Mouse (Mus musculus) forebrain, embryonic 14.5 days (tissue): ENCODE measurements around the gene Sugp1. TPM values are rescaled to one million over a fixed set of nuclear protein-coding genes. Genes with fewer than 3 reads are reported as not detected.

ENCODE experiments used
- ATAC-seq: fragments of 200-750 bp; cut with Nextera tagmentation; 2 replicates; pipeline ENCODE4 v1.8.0; 2017; ENCODE audit warnings: mild to moderate bottlenecking, moderate library complexity
- DNase-seq: peaks from one replicate; pipeline ENCODE4 v3.0.0-alpha.2; 2015; ENCODE audit warnings: low spot score
- H3K27ac ChIP-seq: fragments of 300-500 bp; sonication (generic); 2 replicates; pipeline ENCODE4 v1.5.1; 2014; ENCODE audit warnings: low read depth, mild to moderate bottlenecking, control low read depth, low read length, moderate library complexity
- H3K27me3 ChIP-seq: fragments of 300-500 bp; sonication (generic); replicated peaks from 2 replicates; pipeline ENCODE4 v1.6.1; 2014; ENCODE audit warnings: low read length, control low read depth, mixed read lengths; ENCODE audit not compliant: control insufficient read depth, insufficient read depth
- H3K36me3 ChIP-seq: fragments of 300-500 bp; sonication (generic); 2 replicates; pipeline ENCODE4 v1.6.1; 2014; ENCODE audit warnings: low read length, control low read depth; ENCODE audit not compliant: control insufficient read depth, insufficient read depth
- H3K4me1 ChIP-seq: fragments of 300-500 bp; sonication (generic); 2 replicates; pipeline ENCODE4 v1.6.1; 2014; ENCODE audit warnings: antibody characterized with exemption, low read length, control low read depth; ENCODE audit not compliant: control insufficient read depth, insufficient read depth
- H3K4me2 ChIP-seq: fragments of 300-500 bp; sonication (generic); 2 replicates; pipeline ENCODE4 v1.6.1; 2014; ENCODE audit warnings: mild to moderate bottlenecking, control low read depth, low read length
- H3K4me3 ChIP-seq: fragments of 300-500 bp; sonication (generic); 2 replicates; pipeline ENCODE4 v1.5.1; 2014; ENCODE audit warnings: low read depth, low read length, control low read depth
- H3K9ac ChIP-seq: fragments of 300-500 bp; sonication (generic); 2 replicates; pipeline ENCODE4 v1.6.1; 2014; ENCODE audit warnings: mild to moderate bottlenecking, low read length, control low read depth, moderate library complexity
- H3K9me3 ChIP-seq: fragments of 300-500 bp; sonication (generic); replicated peaks from 2 replicates; pipeline ENCODE4 v1.6.1; 2016; ENCODE audit warnings: low read length, control low read depth, mixed read lengths; ENCODE audit not compliant: control insufficient read depth
- WGBS: fragments of 180-500 bp; shearing (Covaris S2); extraction: QIAGEN DNeasy Blood & Tissue Kit; methylation state at CpG from one replicate; pipeline ENCODE4 v1.1.7; 2014; 5-methylcytosine and 5-hydroxymethylcytosine counted together
- polyA plus RNA-seq: library from polyadenylated mRNA; unstranded; fragments of >200 nt; fragmentation: Nextera tagmentation; extraction: Ambion mirVana; gene quantifications from 2 replicates; pipeline ENCODE4 v1.2.1, GENCODE M21; 2014

The Sugp1 gene
- polyA plus RNA-seq, 1 experiment from 2014 or later = 43.5 TPM

GRCm38 (mm10) chr8:70089296-70089960 is 46.8 kb downstream of the Sugp1 start:
- peaks cover 44% of the 10 kb centered on the region for H3K27me3 ChIP-seq

GRCm38 (mm10) chr8:70092786-70093185 is 50.2 kb downstream of the Sugp1 start:
- ATAC-seq (no peak), DNase-seq (no peak)
- no peak overlapping the region for H3K27ac ChIP-seq
- H3K4me3 ChIP-seq = no peak overlapping the region
- H3K9ac ChIP-seq = no peak overlapping the region
- peaks cover 44% of the 10 kb centered on the region for H3K36me3 ChIP-seq
- H3K27me3 ChIP-seq = peaks cover 11% of the 10 kb centered on the region
- no peaks in the 10 kb centered on the region; the same call in 1 of the 2 replicates for H3K9me3 ChIP-seq
- H3K4me2 ChIP-seq = no peak overlapping the region
- H3K4me1 ChIP-seq = peaks cover 4% of the 10 kb centered on the region
- 62% methylated on average over 8 of the region's 8 CpGs for WGBS

More at GRCm38 (mm10) chr8:70089296-70089960, 46.8 kb downstream of the Sugp1 start:
- ATAC-seq (no peak), DNase-seq (peak; percentile 34)
- no peaks in the 10 kb centered on the region for H3K9me3 ChIP-seq
- H3K9ac ChIP-seq = no peak overlapping the region
- no peak overlapping the region for H3K27ac ChIP-seq
- H3K4me2 ChIP-seq = no peak overlapping the region
- 60% methylated on average over 9 of the region's 9 CpGs for WGBS
- no peak overlapping the region for H3K4me3 ChIP-seq
- peaks cover 4% of the 10 kb centered on the region for H3K4me1 ChIP-seq
- peaks cover 10% of the 10 kb centered on the region for H3K36me3 ChIP-seq

- ATAC-seq (no peak), DNase-seq (no peak)
- Histone ChIP-seq H3K27ac (no peak overlapping the region), H3K9me3 (peaks cover 4% of the 10 kb centered on the region; the same call in 1 of the 2 replicates), H3K27me3 (no peaks in the 10 kb centered on the region), H3K9ac (no peak overlapping the region), H3K4me3 (no peak overlapping the region), H3K36me3 (peaks cover 98% of the 10 kb centered on the region), H3K4me2 (no peak overlapping the region), H3K4me1 (no peaks in the 10 kb centered on the region)
- 83% methylated on average over 8 of the region's 8 CpGs for WGBS
Measured at GRCm38 (mm10) chr8:70099276-70099675, 56.7 kb downstream of the Sugp1 start.

GRCm38 (mm10) chr8:70100241-70100640 is 57.6 kb downstream of the Sugp1 start:
- Histone ChIP-seq H3K4me3 (no peak overlapping the region), H3K9ac (no peak overlapping the region), H3K4me2 (no peak overlapping the region), H3K9me3 (peaks cover 4% of the 10 kb centered on the region; the same call in 1 of the 2 replicates), H3K36me3 (peaks cover 98% of the 10 kb centered on the region), H3K4me1 (peaks cover 3% of the 10 kb centered on the region; the same call in 1 of the 2 replicates), H3K27me3 (no peaks in the 10 kb centered on the region), H3K27ac (no peak overlapping the region)
- ATAC-seq (no peak), DNase-seq (no peak)
- 91% methylated on average over 8 of the region's 8 CpGs for WGBS

- DNase-seq (no peak), ATAC-seq (peak; percentile 43; the same call in 1 of the 2 replicates)
- no peak overlapping the region for H3K4me3 ChIP-seq
- H3K4me2 ChIP-seq = no peak overlapping the region
- H3K36me3 ChIP-seq = peaks cover 98% of the 10 kb centered on the region
- WGBS = 18% methylated on average over 6 of the region's 6 CpGs
- no peak overlapping the region for H3K9ac ChIP-seq
- no peaks in the 10 kb centered on the region for H3K27me3 ChIP-seq
- H3K4me1 ChIP-seq = peaks cover 3% of the 10 kb centered on the region; the same call in 1 of the 2 replicates
- H3K9me3 ChIP-seq = no peaks in the 10 kb centered on the region
- H3K27ac ChIP-seq = no peak overlapping the region
Measured at GRCm38 (mm10) chr8:70104506-70104905, 61.9 kb downstream of the Sugp1 start.

DNA sequence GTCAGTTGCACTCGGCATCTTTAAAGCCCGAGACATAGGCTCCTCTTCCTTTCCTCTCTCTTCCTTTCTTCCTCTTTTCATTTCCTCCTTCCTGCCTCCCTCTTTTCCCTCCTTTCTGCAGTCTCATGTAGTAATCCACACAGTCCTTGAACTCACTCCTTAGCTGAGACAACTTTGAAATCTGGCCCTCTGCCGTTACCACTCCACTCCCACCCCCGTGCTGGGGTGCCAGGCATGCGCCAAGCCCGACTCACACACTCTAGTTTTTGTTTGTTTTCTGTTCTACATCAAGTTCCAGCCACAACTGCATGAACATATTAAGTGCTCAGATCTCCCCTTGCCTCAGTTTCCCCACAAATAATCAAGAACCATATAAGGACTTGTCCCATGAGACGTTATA is 62.3 kb downstream of the Sugp1 start:
- Histone ChIP-seq H3K36me3 (peaks cover 98% of the 10 kb centered on the region), H3K9ac (no peak overlapping the region), H3K4me1 (peaks cover 3% of the 10 kb centered on the region; the same call in 1 of the 2 replicates), H3K4me2 (no peak overlapping the region), H3K27ac (no peak overlapping the region), H3K27me3 (no peaks in the 10 kb centered on the region), H3K4me3 (no peak overlapping the region), H3K9me3 (no peaks in the 10 kb centered on the region)
- DNase-seq = no peak
- no peak for ATAC-seq
- 81% methylated on average over 7 of the region's 7 CpGs for WGBS

GRCm38 (mm10) chr8:70110451-70110850 is 67.8 kb downstream of the Sugp1 start:
- Histone ChIP-seq H3K9ac (no peak overlapping the region; the same call in 1 of the 2 replicates), H3K27me3 (0 out of 2 replicates have a peak, but pooled peaks cover 8% of the 10 kb centered on the region), H3K27ac (no peak overlapping the region), H3K4me1 (peaks cover 3% of the 10 kb centered on the region; the same call in 1 of the 2 replicates), H3K9me3 (no peaks in the 10 kb centered on the region), H3K4me3 (no peak overlapping the region), H3K4me2 (no peak overlapping the region), H3K36me3 (peaks cover 99% of the 10 kb centered on the region)
- DNase-seq (no peak), ATAC-seq (no peak)
- 94% methylated on average over 2 of the region's 2 CpGs for WGBS

DNA sequence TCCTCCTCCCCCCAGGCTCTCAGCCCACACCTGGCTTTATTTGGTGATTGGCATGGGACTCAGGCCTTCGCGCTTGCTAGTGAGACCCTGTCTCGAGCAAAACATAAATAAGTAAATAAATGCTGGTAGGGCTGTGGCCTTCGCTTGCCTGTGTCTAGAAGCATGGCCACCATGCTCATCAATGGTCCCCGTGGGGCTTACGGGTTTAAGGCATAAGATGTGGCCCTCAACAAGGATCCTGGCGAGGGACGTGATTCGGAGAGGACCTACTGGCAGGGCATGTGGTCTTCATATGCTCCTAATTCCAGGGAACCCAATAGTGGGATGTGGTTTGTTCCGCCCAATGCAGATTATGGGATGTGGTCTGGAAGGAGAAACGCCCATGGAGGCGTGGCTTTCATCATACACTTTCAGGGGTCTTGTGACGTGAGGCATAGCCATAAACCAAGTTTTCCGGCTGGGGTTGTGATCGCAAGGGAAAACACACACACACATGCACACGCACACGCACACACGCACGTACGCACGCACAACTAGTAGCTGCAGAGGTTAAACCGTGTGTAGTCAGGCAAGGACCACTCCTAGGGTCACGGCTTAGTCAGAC is 68.7 kb downstream of the Sugp1 start:
- H3K4me1 ChIP-seq = peaks cover 3% of the 10 kb centered on the region; the same call in 1 of the 2 replicates
- 67% methylated on average over 23 of the region's 23 CpGs for WGBS
- no peak overlapping the region for H3K4me2 ChIP-seq
- H3K27ac ChIP-seq = no peak overlapping the region
- no peak overlapping the region for H3K4me3 ChIP-seq
- ATAC-seq = no peak
- H3K9me3 ChIP-seq = no peaks in the 10 kb centered on the region
- no peak overlapping the region for H3K9ac ChIP-seq
- no peak for DNase-seq
- H3K36me3 ChIP-seq = peaks cover 100% of the 10 kb centered on the region
- H3K27me3 ChIP-seq = 0 out of 2 replicates have a peak, but pooled peaks cover 8% of the 10 kb centered on the region
